Mouse (Mus musculus): ENCODE measurements around the gene Zfp687. TPM values are rescaled to one million over a fixed set of nuclear protein-coding genes. Genes with fewer than 3 reads are reported as not detected.

Zfp687 gene
- 11.3 TPM for polyA plus RNA-seq (2014; fragmentation: Illumina TruSeq; extraction: RNeasy Lipid Tissue Mini Kit (QIAGEN cat#74804); ENCODE audit: low read depth, low replicate concordance)

GRCm38 (mm10) chr3:95015337-95015872 lies at the start of gene Zfp687:
Zfp687 (minus strand) TSS chr3:95015448.

GRCm38 (mm10) chr3:95042166-95042837 lies 27.1 kb upstream of the Zfp687 start, which contains the start of gene Psmd4:
Psmd4 (minus strand) TSS chr3:95042614.

GRCm38 (mm10) chr3:94974528-94975422 lies 40.5 kb downstream of the Zfp687 start, which contains the start of gene Pi4kb:
Pi4kb (plus strand) TSS chr3:94974731.

Other genes starting within 250 kb of the Zfp687 start
- 8.2 TPM for gene Cgn, start 229.0 kb downstream of the Zfp687 start, polyA plus RNA-seq (2014; fragmentation: Illumina TruSeq; extraction: RNeasy Lipid Tissue Mini Kit (QIAGEN cat#74804); ENCODE audit: low read depth, low replicate concordance)
- 13.1 TPM for gene Pogz, start 177.9 kb downstream of the Zfp687 start, polyA plus RNA-seq (2014; fragmentation: Illumina TruSeq; extraction: RNeasy Lipid Tissue Mini Kit (QIAGEN cat#74804); ENCODE audit: low read depth, low replicate concordance)
- 52.5 TPM for gene Psmb4, start 128.5 kb downstream of the Zfp687 start, polyA plus RNA-seq (2014; fragmentation: Illumina TruSeq; extraction: RNeasy Lipid Tissue Mini Kit (QIAGEN cat#74804); ENCODE audit: low read depth, low replicate concordance)
- 2.2 TPM for gene Selenbp1, start 82.4 kb downstream of the Zfp687 start, polyA plus RNA-seq (2014; fragmentation: Illumina TruSeq; extraction: RNeasy Lipid Tissue Mini Kit (QIAGEN cat#74804); ENCODE audit: low read depth, low replicate concordance)
- gene Rfx5, start 61.4 kb downstream of the Zfp687 start, polyA plus RNA-seq (2014; fragmentation: Illumina TruSeq; extraction: RNeasy Lipid Tissue Mini Kit (QIAGEN cat#74804); ENCODE audit: low read depth, low replicate concordance): 11.5 TPM
- 8.2 TPM for gene Pi4kb, start 40.7 kb downstream of the Zfp687 start, polyA plus RNA-seq (2014; fragmentation: Illumina TruSeq; extraction: RNeasy Lipid Tissue Mini Kit (QIAGEN cat#74804); ENCODE audit: low read depth, low replicate concordance)
- gene Psmd4, start 27.2 kb upstream of the Zfp687 start, polyA plus RNA-seq (2014; fragmentation: Illumina TruSeq; extraction: RNeasy Lipid Tissue Mini Kit (QIAGEN cat#74804); ENCODE audit: low read depth, low replicate concordance): 14.9 TPM
- gene Pip5k1a, start 91.5 kb upstream of the Zfp687 start, polyA plus RNA-seq (2014; fragmentation: Illumina TruSeq; extraction: RNeasy Lipid Tissue Mini Kit (QIAGEN cat#74804); ENCODE audit: low read depth, low replicate concordance): 13.8 TPM
- gene Vps72, start 95.6 kb upstream of the Zfp687 start, polyA plus RNA-seq (2014; fragmentation: Illumina TruSeq; extraction: RNeasy Lipid Tissue Mini Kit (QIAGEN cat#74804); ENCODE audit: low read depth, low replicate concordance): 6.2 TPM
- 4.3 TPM for gene Tmod4, start 109.0 kb upstream of the Zfp687 start, polyA plus RNA-seq (2014; fragmentation: Illumina TruSeq; extraction: RNeasy Lipid Tissue Mini Kit (QIAGEN cat#74804); ENCODE audit: low read depth, low replicate concordance)
- 18.9 TPM for gene Scnm1, start 118.6 kb upstream of the Zfp687 start, polyA plus RNA-seq (2014; fragmentation: Illumina TruSeq; extraction: RNeasy Lipid Tissue Mini Kit (QIAGEN cat#74804); ENCODE audit: low read depth, low replicate concordance)
- 2.3 TPM for gene Lysmd1, start 118.6 kb upstream of the Zfp687 start, polyA plus RNA-seq (2014; fragmentation: Illumina TruSeq; extraction: RNeasy Lipid Tissue Mini Kit (QIAGEN cat#74804); ENCODE audit: low read depth, low replicate concordance)
- not detected for gene Tnfaip8l2, start 126.9 kb upstream of the Zfp687 start, polyA plus RNA-seq (2014; fragmentation: Illumina TruSeq; extraction: RNeasy Lipid Tissue Mini Kit (QIAGEN cat#74804); ENCODE audit: low read depth, low replicate concordance)
- 1.3 TPM for gene Sema6c, start 145.0 kb upstream of the Zfp687 start, polyA plus RNA-seq (2014; fragmentation: Illumina TruSeq; extraction: RNeasy Lipid Tissue Mini Kit (QIAGEN cat#74804); ENCODE audit: low read depth, low replicate concordance)
- gene Gabpb2, start 202.5 kb upstream of the Zfp687 start, polyA plus RNA-seq (2014; fragmentation: Illumina TruSeq; extraction: RNeasy Lipid Tissue Mini Kit (QIAGEN cat#74804); ENCODE audit: low read depth, low replicate concordance): 11.1 TPM
- gene Cdc42se1, start 213.3 kb upstream of the Zfp687 start, polyA plus RNA-seq (2014; fragmentation: Illumina TruSeq; extraction: RNeasy Lipid Tissue Mini Kit (QIAGEN cat#74804); ENCODE audit: low read depth, low replicate concordance): 17.4 TPM
- 185 TPM for gene Mllt11, start 216.7 kb upstream of the Zfp687 start, polyA plus RNA-seq (2014; fragmentation: Illumina TruSeq; extraction: RNeasy Lipid Tissue Mini Kit (QIAGEN cat#74804); ENCODE audit: low read depth, low replicate concordance)
- gene Gm128, start 226.2 kb upstream of the Zfp687 start, polyA plus RNA-seq (2014; fragmentation: Illumina TruSeq; extraction: RNeasy Lipid Tissue Mini Kit (QIAGEN cat#74804); ENCODE audit: low read depth, low replicate concordance): 57.5 TPM
- gene Bnipl, start 235.7 kb upstream of the Zfp687 start, polyA plus RNA-seq (2014; fragmentation: Illumina TruSeq; extraction: RNeasy Lipid Tissue Mini Kit (QIAGEN cat#74804); ENCODE audit: low read depth, low replicate concordance): 0.28 TPM